Mouse (Mus musculus) testis, adult 2 months (tissue): Measurements from ENCODE around the gene Chrm5. TPM values are rescaled to one million over a fixed set of nuclear protein-coding genes. Genes with fewer than 3 reads are reported as not detected.

ENCODE experiments used
- H3K27ac ChIP-seq: fragments of 200-500 bp; 2 replicates; pipeline ENCODE4 v1.5.1; 2012; ENCODE audit warnings: low read depth, low read length; ENCODE audit not compliant: control insufficient read depth, insufficient read depth
- H3K27me3 ChIP-seq: fragments of 200-500 bp; 2 replicates; pipeline ENCODE4 v1.6.1; 2012; ENCODE audit warnings: mild to moderate bottlenecking, low read length, moderate library complexity; ENCODE audit not compliant: control insufficient read depth, insufficient read depth
- H3K36me3 ChIP-seq: fragments of 200-500 bp; 2 replicates; pipeline ENCODE4 v1.6.1; 2012; ENCODE audit warnings: mild to moderate bottlenecking, low read length; ENCODE audit not compliant: control insufficient read depth, insufficient read depth
- H3K4me1 ChIP-seq: fragments of 200-500 bp; 2 replicates; pipeline ENCODE4 v1.6.1; 2012; ENCODE audit warnings: low read length; ENCODE audit not compliant: control insufficient read depth, insufficient read depth
- H3K4me3 ChIP-seq: fragments of 200-500 bp; 2 replicates; pipeline ENCODE4 v1.5.1; 2012; ENCODE audit warnings: low read depth, mild to moderate bottlenecking, low read length, moderate library complexity, mixed read lengths; ENCODE audit not compliant: control insufficient read depth
- CTCF ChIP-seq: fragments of 200-500 bp; IDR thresholded peaks from 2 replicates; pipeline ENCODE4 v1.5.1; 2012; ENCODE audit warnings: low read depth, mild to moderate bottlenecking, inconsistent platforms, low read length, moderate library complexity; ENCODE audit not compliant: control insufficient read depth, insufficient read depth, insufficient replicate concordance
- POLR2A ChIP-seq: fragments of 200-500 bp; IDR thresholded peaks from 2 replicates; pipeline ENCODE4 v1.6.1; 2012; ENCODE audit warnings: low read depth, mild to moderate bottlenecking, inconsistent platforms, low read length, moderate library complexity; ENCODE audit not compliant: control insufficient read depth
- polyA plus RNA-seq: library from polyadenylated mRNA; depleted of rRNA; stranded (reverse); fragments of >200 nt; gene quantifications from 2 replicates; pipeline ENCODE4 v1.2.3, GENCODE M21; 2012

Chrm5 gene
- polyA plus RNA-seq, 1 experiment = not detected

DNA sequence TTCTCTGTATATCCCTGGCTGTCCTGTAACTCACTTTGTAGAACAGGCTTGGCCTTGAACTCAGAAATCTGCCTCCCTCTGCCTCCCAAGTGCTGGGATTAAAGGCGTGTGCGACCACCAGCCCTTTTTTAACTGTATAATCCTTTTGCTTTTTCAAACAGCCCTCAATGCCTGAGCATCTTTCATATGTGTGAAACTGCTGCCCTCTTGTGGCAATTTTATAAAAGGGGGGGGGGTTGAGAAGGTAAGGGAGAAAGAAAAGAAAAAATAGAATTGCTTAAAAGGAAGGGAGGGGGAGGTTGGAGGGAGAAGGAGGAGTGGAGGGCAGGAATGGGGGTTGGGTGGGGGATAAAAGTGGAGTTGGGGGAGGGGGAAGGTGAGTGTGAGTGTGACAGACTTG, 995 bp upstream of the Chrm5 start:
- TF ChIP-seq CTCF (no peak), POLR2A (no peak)
- Histone ChIP-seq H3K36me3 (no peaks in the 10 kb centered on the region), H3K27me3 (no peaks in the 10 kb centered on the region), H3K4me1 (peaks cover 6% of the 10 kb centered on the region; the same call in 1 of the 2 replicates), H3K4me3 (no peak overlapping the region), H3K27ac (no peak overlapping the region)

DNA sequence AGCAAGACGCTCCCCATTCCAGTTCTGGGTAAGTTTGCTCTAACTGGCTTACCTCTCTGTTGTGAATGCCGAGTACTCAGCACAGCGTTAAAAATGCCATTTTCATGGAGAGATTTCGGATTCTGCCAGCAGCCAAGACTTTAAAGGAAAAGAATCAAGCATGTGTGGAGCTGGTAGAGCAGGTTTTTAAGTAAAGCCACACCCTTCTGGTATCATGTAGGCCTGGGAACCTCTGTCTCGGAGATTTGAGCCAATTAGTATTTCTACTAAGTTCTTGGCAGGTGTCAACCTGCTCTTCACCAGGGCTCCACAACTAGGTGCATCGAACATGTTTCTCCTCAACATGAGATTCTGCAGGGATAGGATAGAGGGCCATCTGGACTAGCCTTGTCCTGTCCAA, 4.0 kb downstream of the Chrm5 start:
- TF ChIP-seq POLR2A (no peak), CTCF (no peak)
- no peaks in the 10 kb centered on the region for H3K27me3 ChIP-seq
- peaks cover 6% of the 10 kb centered on the region; the same call in 1 of the 2 replicates for H3K4me1 ChIP-seq
- no peak overlapping the region for H3K27ac ChIP-seq
- no peaks in the 10 kb centered on the region for H3K36me3 ChIP-seq
- H3K4me3 ChIP-seq = no peak overlapping the region

- peaks cover 4% of the 10 kb centered on the region; the same call in 1 of the 2 replicates for H3K4me1 ChIP-seq
- no peak for TF ChIP-seq CTCF
- no peak for TF ChIP-seq POLR2A
- H3K27me3 ChIP-seq = no peaks in the 10 kb centered on the region
- H3K36me3 ChIP-seq = no peaks in the 10 kb centered on the region
- no peak overlapping the region for H3K27ac ChIP-seq
- H3K4me3 ChIP-seq = no peak overlapping the region
Observed at GRCm38 (mm10) chr2:112474997-112475724, 5.4 kb downstream of the Chrm5 start.

- no peak overlapping the region for H3K27ac ChIP-seq
- H3K4me1 ChIP-seq = no peaks in the 10 kb centered on the region
- no peak overlapping the region for H3K4me3 ChIP-seq
- TF ChIP-seq POLR2A (no peak), CTCF (no peak)
- H3K36me3 ChIP-seq = no peaks in the 10 kb centered on the region
- H3K27me3 ChIP-seq = no peaks in the 10 kb centered on the region
Observed at GRCm38 (mm10) chr2:112472076-112472475, 8.5 kb downstream of the Chrm5 start.

DNA sequence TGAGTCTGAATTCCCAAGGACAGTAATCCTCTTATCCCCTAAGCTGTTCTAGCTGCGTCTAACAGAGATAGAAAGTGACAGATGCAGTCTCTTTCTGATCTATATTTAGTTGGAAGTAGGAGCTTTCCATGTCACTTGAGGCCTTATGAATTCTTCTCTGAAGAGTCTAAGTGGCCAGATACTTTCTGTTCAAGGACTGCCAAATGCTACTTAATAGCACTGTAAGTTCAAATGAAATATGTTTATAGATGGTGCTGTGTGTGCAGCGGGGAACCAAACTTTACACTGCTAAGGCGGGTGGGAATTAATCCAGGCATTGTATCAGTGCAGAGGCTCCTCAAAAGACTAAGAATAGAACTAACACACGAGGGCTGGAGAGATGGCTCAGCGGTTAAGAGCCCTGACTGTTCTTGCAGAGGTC, 9.6 kb downstream of the Chrm5 start:
- Histone ChIP-seq H3K27ac (no peak overlapping the region), H3K4me3 (no peak overlapping the region), H3K27me3 (no peaks in the 10 kb centered on the region), H3K4me1 (no peaks in the 10 kb centered on the region), H3K36me3 (no peaks in the 10 kb centered on the region)
- no peak for TF ChIP-seq POLR2A
- TF ChIP-seq CTCF = no peak

GRCm38 (mm10) chr2:112469542-112469941, 11.0 kb downstream of the Chrm5 start:
- H3K4me1 ChIP-seq = no peaks in the 10 kb centered on the region
- no peaks in the 10 kb centered on the region for H3K36me3 ChIP-seq

DNA sequence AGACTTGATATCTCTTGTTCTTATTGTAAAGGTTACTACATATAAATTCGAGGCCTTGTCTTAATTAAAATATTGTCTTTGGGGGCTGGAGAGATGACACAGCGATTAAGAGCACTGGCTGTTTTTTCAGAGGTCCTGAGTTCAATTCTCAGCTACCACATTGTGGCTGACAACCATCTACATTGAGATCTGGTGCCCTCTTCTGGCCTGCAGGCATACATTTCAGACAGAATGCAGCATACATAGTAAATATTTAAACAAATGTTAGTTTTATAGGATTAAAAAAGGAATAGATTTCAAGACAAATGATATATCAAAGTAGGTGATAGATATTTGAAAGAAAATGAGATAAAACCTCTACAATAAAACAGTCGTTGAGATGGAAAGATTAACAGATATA, 20.0 kb downstream of the Chrm5 start:
- TF ChIP-seq CTCF (no peak), POLR2A (no peak)
- Histone ChIP-seq H3K4me3 (no peak overlapping the region), H3K4me1 (no peaks in the 10 kb centered on the region), H3K27me3 (no peaks in the 10 kb centered on the region), H3K36me3 (peaks cover 1% of the 10 kb centered on the region; the same call in 1 of the 2 replicates), H3K27ac (no peak overlapping the region)

More at GRCm38 (mm10) chr2:112469542-112469941, 11.0 kb downstream of the Chrm5 start:
- no peaks in the 10 kb centered on the region for H3K27me3 ChIP-seq
- no peak overlapping the region for H3K27ac ChIP-seq
- TF ChIP-seq POLR2A (no peak), CTCF (no peak)
- H3K4me3 ChIP-seq = no peak overlapping the region
